Mouse (Mus musculus) MEL (cell line): ENCODE data around the gene Gm20388. TPM values are rescaled to one million over a fixed set of nuclear protein-coding genes. Genes with fewer than 3 reads are reported as not detected.

Experiments
- DNase-seq: peaks from one replicate; pipeline ENCODE4 v3.0.0; 2011; ENCODE audit warnings: low read depth, low spot score
- H3K27ac ChIP-seq: 2 replicates; pipeline ENCODE4 v1.5.1; 2012; ENCODE audit warnings: low read depth, mild to moderate bottlenecking, control low read depth, low read length, moderate library complexity; ENCODE audit not compliant: control insufficient read depth
- H3K27me3 ChIP-seq, 2 experiments: fragments of 150-350 bp in 1 of 2; sonication (generic) in 1 of 2; 2 replicates each; pipeline ENCODE4 v1.6.1; 2012; ENCODE audit warnings: low read length in 2 of 2, mild to moderate bottlenecking in 2 of 2, improper control_type of control experiment in 1 of 2, moderate library complexity in 1 of 2; ENCODE audit not compliant: insufficient read depth in 2 of 2, control insufficient read depth in 1 of 2
- H3K36me3 ChIP-seq, 2 experiments: 2 replicates each; pipeline ENCODE4 v1.6.1; 2012 to 2014; ENCODE audit warnings: low read length in 2 of 2, improper control_type of control experiment in 1 of 2, inconsistent platforms in 1 of 2, mild to moderate bottlenecking in 1 of 2; ENCODE audit not compliant: insufficient read depth in 2 of 2, control insufficient read depth in 1 of 2
- H3K4me1 ChIP-seq, 2 experiments: fragments of 150-350 bp in 1 of 2; sonication (generic) in 1 of 2; 2 replicates each; pipeline ENCODE4 v1.6.1; 2012; ENCODE audit warnings: low read length in 2 of 2, improper control_type of control experiment in 1 of 2, mild to moderate bottlenecking in 1 of 2; ENCODE audit not compliant: insufficient read depth in 2 of 2, control insufficient read depth in 1 of 2
- H3K4me3 ChIP-seq, 2 experiments: fragments of 150-350 bp in 1 of 2; sonication (generic) in 1 of 2; 2 replicates each; pipeline ENCODE4 v1.5.1; 2012; ENCODE audit warnings: low read depth in 2 of 2, low read length in 2 of 2, mild to moderate bottlenecking in 2 of 2, moderate library complexity in 2 of 2, control low read depth in 1 of 2, improper control_type of control experiment in 1 of 2; ENCODE audit not compliant: control insufficient read depth in 1 of 2, insufficient read depth in 1 of 2
- H3K79me2 ChIP-seq: 2 replicates; pipeline ENCODE4 v1.6.1; 2012; ENCODE audit warnings: mild to moderate bottlenecking, low read length, moderate library complexity; ENCODE audit not compliant: control insufficient read depth, poor library complexity, insufficient read depth
- H3K9ac ChIP-seq: 2 replicates; pipeline ENCODE4 v1.6.1; 2012; ENCODE audit warnings: low read depth, mild to moderate bottlenecking, control low read depth, low read length, moderate library complexity; ENCODE audit not compliant: control insufficient read depth, poor library complexity, severe bottlenecking
- H3K9me3 ChIP-seq: fragments of 150-350 bp; sonication (generic); replicated peaks from 2 replicates; pipeline ENCODE4 v1.6.1; 2012; ENCODE audit warnings: mild to moderate bottlenecking, low read length, improper control_type of control experiment, moderate library complexity; ENCODE audit not compliant: insufficient read depth
- BHLHE40 ChIP-seq: IDR thresholded peaks from 2 replicates; pipeline ENCODE4 v1.6.1; 2012; ENCODE audit warnings: low read depth, mild to moderate bottlenecking, inconsistent platforms, low read length, improper control_type of control experiment, borderline replicate concordance
- CHD1 ChIP-seq: IDR thresholded peaks from 2 replicates; pipeline ENCODE4 v1.6.1; 2012; ENCODE audit warnings: low read depth, mild to moderate bottlenecking, inconsistent platforms, low read length, improper control_type of control experiment
- ELF1 ChIP-seq: IDR thresholded peaks from 2 replicates; pipeline ENCODE4 v1.6.1; 2014; ENCODE audit warnings: low read depth, mild to moderate bottlenecking, inconsistent platforms, low read length, improper control_type of control experiment, moderate library complexity
- EP300 ChIP-seq, 2 experiments: IDR thresholded peaks; 2 replicates each; pipeline ENCODE4 v1.6.1; 2011; ENCODE audit warnings: improper control_type of control experiment in 2 of 2, low read length in 2 of 2, low read depth in 1 of 2, mild to moderate bottlenecking in 1 of 2
- GATA1 ChIP-seq: IDR thresholded peaks from 2 replicates; pipeline ENCODE4 v1.6.1; 2011; ENCODE audit warnings: low read depth, low read length, improper control_type of control experiment
- JUND ChIP-seq: IDR thresholded peaks from 2 replicates; pipeline ENCODE4 v1.6.1; 2011; ENCODE audit warnings: low read depth, mild to moderate bottlenecking, improper control_type of control experiment, low read length
- MAX ChIP-seq: IDR thresholded peaks from 2 replicates; pipeline ENCODE4 v1.6.1; 2011; ENCODE audit warnings: low read length, improper control_type of control experiment
- MAZ ChIP-seq: IDR thresholded peaks from 2 replicates; pipeline ENCODE4 v1.6.1; 2012; ENCODE audit warnings: low read depth, mild to moderate bottlenecking, inconsistent platforms, low read length, improper control_type of control experiment
- MEF2A ChIP-seq: IDR thresholded peaks from 2 replicates; pipeline ENCODE4 v1.6.1; 2014; ENCODE audit warnings: low read depth, mild to moderate bottlenecking, inconsistent platforms, low read length, improper control_type of control experiment; ENCODE audit not compliant: poor library complexity, insufficient replicate concordance, severe bottlenecking; ENCODE audit errors: extremely low read depth
- MYC ChIP-seq: IDR thresholded peaks from 2 replicates; pipeline ENCODE4 v1.6.1; 2011; ENCODE audit warnings: low read depth, mild to moderate bottlenecking, low read length, improper control_type of control experiment, moderate library complexity
- NELFE ChIP-seq: IDR thresholded peaks from 2 replicates; pipeline ENCODE4 v1.6.1; 2011; ENCODE audit warnings: low read depth, low read length, improper control_type of control experiment
- NRF1 ChIP-seq: IDR thresholded peaks from 2 replicates; pipeline ENCODE4 v1.6.1; 2014; ENCODE audit warnings: low read depth, mild to moderate bottlenecking, inconsistent platforms, low read length, improper control_type of control experiment, moderate library complexity; ENCODE audit not compliant: poor library complexity, insufficient read depth, severe bottlenecking
- RAD21 ChIP-seq: IDR thresholded peaks from 2 replicates; pipeline ENCODE4 v1.6.1; 2011; ENCODE audit warnings: mild to moderate bottlenecking, low read depth, low read length, improper control_type of control experiment
- SMC3 ChIP-seq: IDR thresholded peaks from 2 replicates; pipeline ENCODE4 v1.6.1; 2011; ENCODE audit warnings: low read depth, low read length, improper control_type of control experiment
- TAL1 ChIP-seq: IDR thresholded peaks from 2 replicates; pipeline ENCODE4 v1.6.1; 2012; ENCODE audit warnings: mild to moderate bottlenecking, inconsistent platforms, low read length, moderate library complexity, mixed read lengths
- USF1 ChIP-seq: IDR thresholded peaks from 2 replicates; pipeline ENCODE4 v1.6.1; 2014; ENCODE audit warnings: low read depth, mild to moderate bottlenecking, inconsistent platforms, low read length, improper control_type of control experiment, moderate library complexity
- USF2 ChIP-seq, 2 experiments: IDR thresholded peaks; 2 replicates each; pipeline ENCODE4 v1.6.1; 2011 to 2012; ENCODE audit warnings: improper control_type of control experiment in 2 of 2, low read length in 2 of 2, borderline replicate concordance in 1 of 2, inconsistent platforms in 1 of 2, low read depth in 1 of 2, mild to moderate bottlenecking in 1 of 2; ENCODE audit not compliant: insufficient read depth in 1 of 2
- ZKSCAN1 ChIP-seq: IDR thresholded peaks from 2 replicates; pipeline ENCODE4 v1.6.1; 2012; ENCODE audit warnings: low read depth, mild to moderate bottlenecking, inconsistent platforms, low read length, improper control_type of control experiment, moderate library complexity
- ZMIZ1 ChIP-seq: IDR thresholded peaks from 2 replicates; pipeline ENCODE4 v1.6.1; 2012; ENCODE audit warnings: low read depth, mild to moderate bottlenecking, inconsistent platforms, low read length, improper control_type of control experiment, moderate library complexity
- polyA plus RNA-seq, 2 experiments: library from polyadenylated mRNA; stranded (reverse) in 1 of 2; unstranded in 1 of 2; fragments of >175 nt in 1 of 2; fragments of >200 nt in 1 of 2; gene quantifications; 2 replicates each; pipeline versions ENCODE4 v1.2.1 to v1.2.4; 2012; ENCODE audit warnings: low replicate concordance in 2 of 2, low read depth in 1 of 2; ENCODE audit not compliant: insufficient read length in 2 of 2, insufficient read depth in 1 of 2, missing spikeins in 1 of 2
- total RNA-seq: library from RNA; depleted of rRNA; stranded (reverse); fragments of 300-350 nt; gene quantifications from 2 replicates; pipeline ENCODE4 v1.2.3, GENCODE M21; 2012

Gene Gm20388
- total and polyA plus RNA-seq, 3 experiments, result 11.1 to 17.8 TPM; not detected in 1

- TF ChIP-seq MEF2A, result no peak
- TF ChIP-seq MAZ, result peak; percentile 66; the same call in 1 of the 2 replicates
- TF ChIP-seq NRF1, result no peak
- no peak for TF ChIP-seq RAD21
- peak; percentile 57; the same call in 1 of the 2 replicates for TF ChIP-seq BHLHE40
- peak; percentile 78 for TF ChIP-seq ZMIZ1
- no peak for TF ChIP-seq SMC3
- TF ChIP-seq JUND, result no peak
- TF ChIP-seq MYC, result no peak
- TF ChIP-seq USF2 (IDR thresholded peaks at IDR 0.05; ENCODE audit: borderline replicate concordance in 1 of 2, insufficient read depth in 1 of 2, low read depth in 1 of 2, low read length in 2 of 2), result no peak
- peak; percentile 43 for TF ChIP-seq NELFE
- peak; percentile 28; the same call in 1 of the 2 replicates for TF ChIP-seq GATA1
- no peak for TF ChIP-seq MAX
- no peak for TF ChIP-seq TAL1
- no peak for TF ChIP-seq USF1
- TF ChIP-seq ZKSCAN1, result no peak
- TF ChIP-seq EP300 (IDR thresholded peaks at IDR 0.05; ENCODE audit: low read depth in 1 of 2, low read length in 2 of 2), result peak in 1 of 2 experiments; percentile 29; a peak in 1 of 4 replicates
- TF ChIP-seq CHD1, result peak; percentile 75; the same call in 1 of the 2 replicates
- TF ChIP-seq ELF1, result peak; percentile 66
Observed at GRCm38 (mm10) chr8:120336909-120337555, 426.4 kb downstream of the Gm20388 start (continued).

- H3K79me2 ChIP-seq, result peaks cover 3% of the 10 kb centered on the region; the same call in 1 of the 2 replicates
- TF ChIP-seq MEF2A, result no peak
- TF ChIP-seq MYC, result no peak
- TF ChIP-seq, all 39 proteins: peak for 0
- peak overlapping the region; percentile 96 for H3K27ac ChIP-seq
- peak overlapping the region; percentile 4; the same call in 1 of the 2 replicates for H3K9ac ChIP-seq
- DNase-seq, result no peak
- H3K9me3 ChIP-seq, result no peaks in the 10 kb centered on the region
- H3K4me3 ChIP-seq, result no peak overlapping the region
- H3K27me3 ChIP-seq, result no peaks in the 10 kb centered on the region
- H3K36me3 ChIP-seq, result peaks cover 0 to 19% of the 10 kb centered on the region in 2 experiments; a peak in 2 of 4 replicates
- peaks cover 16 to 35% of the 10 kb centered on the region in 2 experiments for H3K4me1 ChIP-seq
Observed at GRCm38 (mm10) chr8:120337627-120338026, 427.0 kb downstream of the Gm20388 start.
